Mouse (Mus musculus) liver, postnatal 0 days (tissue): Measurements from ENCODE around the gene Ddhd1.

Experiments used
- CTCF ChIP-seq: sonication (generic); IDR thresholded peaks from 2 replicates; pipeline ENCODE4 v1.5.1; 2016; ENCODE audit warnings: antibody characterized with exemption, low read depth
- EP300 ChIP-seq: IDR thresholded peaks from 2 replicates; pipeline ENCODE4 v1.6.1; 2016; ENCODE audit warnings: antibody characterized with exemption, low read depth, mild to moderate bottlenecking

- TF ChIP-seq CTCF, result no peak
- TF ChIP-seq EP300, result no peak
These were observed 10.8 kb downstream of the Ddhd1 start for GRCm38 (mm10) chr14:45647175-45647574.
